Mouse (Mus musculus) cerebellum, adult 9-11 months (tissue): ENCODE measurements around the gene Lrpap1.

Source experiments
- DNase-seq: peaks from one replicate; pipeline ENCODE4 v3.0.0; 2022

Lrpap1 gene

GRCm38 (mm10) chr5:35055076-35055475, 50.5 kb downstream of the Lrpap1 start:
- DNase-seq = peak; percentile 36

- no peak for DNase-seq
These were observed 50.9 kb downstream of the Lrpap1 start for GRCm38 (mm10) chr5:35054628-35055027.

- DNase-seq = no peak
These were observed 55.0 kb downstream of the Lrpap1 start for GRCm38 (mm10) chr5:35050541-35050940.

- DNase-seq = peak; percentile 69
These were observed 62.5 kb downstream of the Lrpap1 start for GRCm38 (mm10) chr5:35043110-35043451.

GRCm38 (mm10) chr5:35042431-35043109, 63.0 kb downstream of the Lrpap1 start:
- no peak for DNase-seq
